Mouse (Mus musculus) ES-Bruce4 (cell line): ENCODE data around the gene Gpc6.

ENCODE experiments used
- CTCF ChIP-seq: IDR thresholded peaks from one replicate; pipeline ENCODE4 v1.8.1; 2011; ENCODE audit warnings: low read depth, low read length
- EP300 ChIP-seq: IDR thresholded peaks from 2 replicates; pipeline ENCODE4 v1.6.1; 2011; ENCODE audit warnings: low read depth, low read length; ENCODE audit not compliant: insufficient read depth
- POLR2A ChIP-seq: IDR thresholded peaks from one replicate; pipeline ENCODE4 v1.8.1; 2011; ENCODE audit warnings: low read length; ENCODE audit not compliant: insufficient read depth

GRCm38 (mm10) chr14:117854498-117854897 lies 929.4 kb downstream of the Gpc6 start:
- TF ChIP-seq EP300 (no peak), CTCF (no peak), POLR2A (no peak)
